Mouse (Mus musculus) adrenal gland, postnatal 4 days (tissue): ENCODE data around the gene Rab5a. TPM values are rescaled to one million over a fixed set of nuclear protein-coding genes. Genes with fewer than 3 reads are reported as not detected.
A peak's percentile ranks its signal among the peaks of the same experiment; 100 is the strongest.
"Not testable (repeated sequence)": the region's sequence is repeated elsewhere in the genome, so short reads cannot be mapped to it uniquely, and the experiment has no call there.

Experiments used
- DNase-seq, 2 experiments: peaks; one replicate each; pipeline ENCODE4 v3.0.0; 2021 to 2022; ENCODE audit warnings: low spot score in 2 of 2, mixed read lengths in 2 of 2
- long read RNA-seq, 2 experiments: library from polyadenylated mRNA; stranded (forward); transcript quantifications; one replicate each; pipeline ENCODE4 v2.0.0; 2021
- total RNA-seq, 2 experiments: library from RNA; stranded (reverse); gene quantifications; 2 replicates each; pipeline ENCODE4 v1.2.3; 2021

Rab5a gene
- 10 to 100 TPM; 98.4 to 99.4 TPM for total RNA-seq
- long read RNA-seq, experiment 1, transcript Rab5a-201 (6 exons, 2,366 nt) = major isoform, 43 of 47 reads
- long read RNA-seq, experiment 1, partial matches to known transcripts = 3 of 47 reads
- long read RNA-seq, experiment 1, other reads (novel, unspliced or antisense) = 1 of 47 reads
- long read RNA-seq, experiment 2, transcript Rab5a-201 (6 exons, 2,366 nt) = major isoform, 135 of 146 reads
- long read RNA-seq, experiment 2, partial matches to known transcripts = 1 of 146 reads
- long read RNA-seq, experiment 2, other reads (novel, unspliced or antisense) = 9 of 146 reads

DNA sequence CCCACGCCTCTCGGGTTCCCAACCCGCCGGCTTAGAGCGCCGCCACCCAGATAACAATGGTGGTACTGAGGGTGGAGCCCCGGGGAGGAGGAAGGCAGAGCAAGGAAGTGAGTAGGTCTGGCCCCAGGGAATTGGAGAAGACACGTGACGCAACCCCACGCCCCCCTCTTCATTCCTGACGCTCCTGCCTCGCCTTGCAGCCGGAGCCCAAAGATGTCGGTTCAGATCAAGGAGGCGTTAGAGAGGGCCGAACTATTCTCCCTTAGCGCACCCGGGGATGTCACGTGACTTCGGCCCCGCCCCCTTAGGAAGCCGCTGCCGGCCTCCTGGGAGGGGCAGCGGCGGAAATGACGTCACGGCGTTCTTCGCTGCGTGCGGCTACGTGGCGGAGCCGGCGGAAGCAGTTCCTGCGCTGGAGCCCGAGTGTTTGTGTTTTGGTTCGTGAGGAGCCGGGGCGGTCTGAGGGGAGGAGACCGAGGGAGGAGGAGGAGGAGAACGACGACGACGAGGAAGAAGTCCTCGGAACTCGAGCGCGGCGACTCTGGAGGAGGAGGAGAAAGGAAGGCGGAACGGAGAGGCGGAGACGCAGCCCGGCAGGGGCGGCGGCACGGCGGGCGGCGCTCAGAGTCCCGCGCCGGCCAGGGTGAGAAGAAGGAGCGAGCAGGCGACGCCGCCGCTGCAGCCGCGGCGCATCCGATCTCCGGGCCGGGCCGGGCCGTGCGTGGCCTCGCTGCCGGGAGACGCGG is at the start of gene Rab5a:
Gene Rab5a, plus strand, starts transcription at position 377 of the 746 bp plus-strand sequence.
- DNase-seq = peak; percentile 99

DNA sequence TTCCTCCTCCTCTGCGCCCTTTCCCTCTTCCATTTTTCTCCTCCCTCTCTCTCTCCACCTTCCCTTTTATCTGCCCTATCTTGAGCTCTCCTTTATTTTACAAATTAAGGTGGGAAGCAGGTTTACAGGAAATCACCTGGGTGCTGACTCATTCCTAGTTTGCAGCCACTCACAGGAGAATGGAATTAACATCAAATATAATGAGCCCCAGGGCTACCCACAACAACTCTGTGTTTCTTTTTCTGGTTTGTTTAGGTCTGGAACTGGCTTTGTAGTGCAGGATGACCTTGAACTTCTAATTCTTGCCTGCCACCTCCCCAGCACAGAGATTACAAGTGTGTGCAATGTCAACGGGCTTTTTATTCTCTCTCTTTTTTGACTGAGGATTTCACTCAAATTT is 22.9 kb upstream of the Rab5a start:
- no peak for DNase-seq

DNA sequence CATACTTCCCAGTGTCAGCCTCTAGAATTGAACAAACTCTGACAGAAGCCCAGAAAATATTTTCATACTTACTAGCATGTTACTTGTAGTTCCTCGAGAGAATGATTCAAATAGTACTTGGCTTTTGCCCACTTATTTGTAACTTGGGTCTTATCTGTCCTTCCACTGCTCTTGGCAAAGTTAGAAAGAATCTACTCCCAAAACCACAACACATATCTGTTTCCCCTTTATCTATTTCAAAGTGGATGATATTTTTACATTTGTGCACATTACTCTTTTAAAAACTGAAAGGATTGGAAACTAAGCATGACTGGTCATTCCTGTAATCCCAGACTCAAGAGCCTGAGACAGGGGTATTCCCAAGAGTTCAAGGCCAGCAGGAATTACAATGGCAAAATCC is 22.3 kb upstream of the Rab5a start:
- no peak for DNase-seq

DNA sequence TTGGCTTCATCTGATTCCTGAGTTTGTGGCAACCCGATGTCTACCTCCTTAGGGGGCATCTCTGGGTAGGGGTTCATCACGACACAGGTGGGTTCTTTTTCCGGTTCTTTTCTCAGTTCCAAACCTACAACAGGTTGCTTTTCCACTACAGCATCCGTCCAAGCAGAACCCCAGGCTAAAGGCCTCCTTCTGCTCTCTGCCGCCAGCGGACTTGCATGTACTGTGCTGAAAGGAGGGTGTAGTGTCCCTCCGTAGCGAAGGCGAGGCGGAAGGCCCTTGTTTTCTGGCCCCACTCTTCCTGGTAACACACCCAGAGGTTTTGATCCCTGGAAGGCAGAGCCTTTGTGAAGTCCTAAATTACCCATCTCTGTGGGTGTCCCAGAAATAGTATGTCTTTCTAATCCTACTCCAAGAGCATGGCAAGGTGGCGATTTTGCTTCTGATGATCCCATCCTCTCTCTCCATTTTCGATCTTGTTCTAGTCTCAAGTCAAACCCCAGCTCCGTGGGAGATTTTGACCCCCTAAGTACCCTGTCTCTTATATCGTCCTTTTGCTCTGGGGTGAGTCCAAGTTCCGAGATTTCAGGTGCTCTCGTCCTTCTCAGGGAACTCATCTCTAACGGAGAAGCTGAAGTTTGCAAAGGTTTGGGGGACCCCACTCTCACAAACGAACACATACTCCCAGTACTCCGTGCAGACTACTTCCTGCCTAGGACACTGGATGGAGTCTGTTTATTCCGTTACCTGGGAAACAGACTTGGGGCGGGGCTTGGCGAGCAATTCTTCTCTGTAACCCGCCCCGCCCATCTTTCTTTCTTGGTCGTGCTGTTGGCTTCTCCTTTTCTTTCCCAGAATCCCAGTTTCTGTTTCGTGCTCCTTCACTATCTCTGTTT is 16.2 kb upstream of the Rab5a start, which contains the start of gene Efhb:
Gene Efhb, minus strand, starts transcription at position 719 of the 893 bp plus-strand sequence.
- peak; percentile 52 to 73 for DNase-seq

DNA sequence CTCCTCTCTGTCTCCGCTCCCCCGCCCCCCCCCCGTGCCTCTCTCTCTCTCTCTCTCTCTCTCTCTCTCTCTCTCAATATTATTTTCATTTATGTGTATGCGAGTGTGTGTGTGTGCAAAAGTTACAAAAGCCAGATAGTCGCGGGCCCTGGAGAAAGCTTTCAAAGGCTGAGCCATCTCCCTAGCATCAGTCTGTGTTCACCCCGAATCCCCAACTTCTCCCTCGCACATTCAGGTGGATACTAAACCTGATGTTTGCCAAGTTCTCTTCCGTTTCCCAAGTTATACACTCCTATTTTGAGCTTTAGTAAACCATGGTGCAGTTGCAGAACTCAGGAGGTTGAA is 15.6 kb upstream of the Rab5a start:
- DNase-seq = no peak

DNA sequence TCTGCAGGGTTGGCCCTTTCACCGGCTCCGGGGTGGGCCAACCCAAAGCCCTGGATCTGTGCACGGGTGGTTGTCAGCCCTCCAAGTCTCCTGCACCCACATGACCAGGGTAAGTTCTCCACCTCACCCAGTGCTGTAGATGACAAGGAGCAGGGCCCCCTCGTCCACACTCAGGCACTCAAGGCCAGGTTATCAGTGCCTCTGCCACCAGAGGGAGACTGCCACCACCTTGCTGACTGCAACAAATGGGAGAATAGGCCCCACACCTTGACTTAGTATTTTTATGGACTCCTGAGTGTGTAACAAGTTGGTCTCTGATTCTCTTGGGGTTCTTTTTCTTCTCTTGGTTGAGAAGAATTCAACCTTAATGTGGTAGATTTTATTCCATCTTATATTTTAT is 13.5 kb upstream of the Rab5a start:
- no peak for DNase-seq

DNA sequence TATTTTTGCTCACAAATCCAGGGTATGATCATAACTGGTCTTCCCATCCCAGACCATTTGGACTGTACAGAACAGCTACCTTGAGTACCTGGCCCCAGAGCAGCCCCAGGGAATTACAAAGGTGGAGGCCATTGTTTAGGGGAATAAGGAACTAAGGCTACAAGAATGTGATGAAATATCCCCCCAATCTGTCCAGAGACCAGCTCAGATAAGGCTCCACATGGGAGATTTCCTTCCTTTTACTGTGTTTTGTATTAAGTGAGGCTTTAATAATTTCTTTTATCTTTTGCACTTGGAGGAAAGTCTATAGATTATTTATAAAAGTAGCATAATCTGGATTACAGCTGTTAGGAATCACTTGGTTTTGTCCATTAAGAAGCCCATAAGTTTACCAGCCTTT is 10.3 kb upstream of the Rab5a start:
- no peak for DNase-seq

DNA sequence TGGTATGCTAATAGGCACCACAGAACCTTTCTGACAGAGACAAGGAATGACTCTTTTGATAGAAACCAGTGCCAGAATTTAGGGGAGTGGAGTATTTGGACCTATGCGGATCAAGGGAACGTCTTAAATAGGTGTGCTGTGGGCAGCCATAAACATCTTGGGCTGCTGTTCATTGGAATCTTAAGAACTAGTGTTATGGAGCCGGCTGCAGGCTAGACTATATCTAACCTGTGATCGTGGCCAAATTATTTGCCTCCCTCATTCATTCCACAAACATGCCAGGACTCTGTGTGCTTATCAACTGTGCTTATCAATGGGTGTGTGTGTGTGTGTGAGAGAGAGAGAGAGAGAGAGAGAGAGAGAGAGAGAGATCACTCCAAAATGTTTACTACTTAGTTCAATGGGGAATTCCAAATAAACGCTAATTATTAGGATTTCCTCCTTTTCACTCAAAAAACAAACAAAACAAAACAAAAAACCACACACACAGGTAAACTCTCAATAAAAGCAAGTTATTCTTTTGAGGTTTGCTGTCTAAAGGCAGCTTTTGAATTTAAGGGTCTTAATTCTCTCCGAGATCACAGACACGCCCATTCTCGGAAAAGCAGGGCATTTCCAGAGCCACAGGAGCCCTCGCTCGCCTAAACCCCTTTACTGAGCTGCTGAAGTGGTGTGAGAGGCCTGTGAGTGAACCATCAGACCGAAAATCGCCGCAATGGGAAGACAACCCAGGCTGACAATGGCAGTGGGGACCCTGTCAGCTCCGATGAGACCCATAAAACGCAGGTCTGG is 772 bp upstream of the Rab5a start:
- no peak for DNase-seq

DNA sequence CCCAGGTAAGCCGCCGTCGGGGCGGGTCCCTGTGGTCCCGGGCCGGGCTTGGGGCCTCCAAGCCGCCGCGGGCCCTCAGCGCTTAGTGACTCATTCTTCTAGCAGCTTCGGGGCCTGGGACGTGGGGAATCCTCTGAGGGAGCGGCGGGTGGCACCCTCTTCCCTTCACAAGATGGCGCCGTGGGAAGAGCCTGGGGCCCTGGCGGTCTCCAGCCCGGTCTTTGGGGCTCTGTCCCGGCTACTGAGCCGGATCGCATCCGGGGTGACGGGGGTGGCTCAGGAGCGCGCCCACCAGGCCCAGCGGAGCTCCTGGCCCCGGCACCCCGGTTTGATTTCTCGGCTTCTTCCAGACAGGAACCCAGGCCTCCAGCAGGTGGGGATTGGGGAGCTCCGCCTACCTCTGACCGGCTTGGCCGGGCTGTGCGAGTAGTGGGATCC is 589 bp downstream of the Rab5a start:
- DNase-seq = peak; percentile 32 to 38

DNA sequence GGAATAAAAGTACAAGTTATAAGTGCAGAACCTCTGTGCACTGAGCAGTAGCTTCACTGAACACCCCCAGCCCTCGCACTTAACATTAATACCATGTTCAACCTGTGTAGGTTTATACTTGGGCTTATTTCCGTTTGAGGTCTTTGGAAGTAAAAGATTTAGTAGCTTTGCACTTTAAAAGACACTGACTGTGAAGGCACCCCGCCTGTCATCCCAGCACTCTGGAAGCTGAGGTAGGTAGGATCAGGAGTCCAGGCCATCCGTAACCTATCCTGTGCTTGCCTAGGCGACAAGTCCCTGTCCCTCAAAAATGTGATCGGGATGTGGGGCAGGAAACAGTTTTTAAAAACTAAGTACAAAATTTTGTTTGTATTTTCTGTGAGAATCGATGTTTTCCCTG is 1.4 kb downstream of the Rab5a start:
- DNase-seq = no peak

DNA sequence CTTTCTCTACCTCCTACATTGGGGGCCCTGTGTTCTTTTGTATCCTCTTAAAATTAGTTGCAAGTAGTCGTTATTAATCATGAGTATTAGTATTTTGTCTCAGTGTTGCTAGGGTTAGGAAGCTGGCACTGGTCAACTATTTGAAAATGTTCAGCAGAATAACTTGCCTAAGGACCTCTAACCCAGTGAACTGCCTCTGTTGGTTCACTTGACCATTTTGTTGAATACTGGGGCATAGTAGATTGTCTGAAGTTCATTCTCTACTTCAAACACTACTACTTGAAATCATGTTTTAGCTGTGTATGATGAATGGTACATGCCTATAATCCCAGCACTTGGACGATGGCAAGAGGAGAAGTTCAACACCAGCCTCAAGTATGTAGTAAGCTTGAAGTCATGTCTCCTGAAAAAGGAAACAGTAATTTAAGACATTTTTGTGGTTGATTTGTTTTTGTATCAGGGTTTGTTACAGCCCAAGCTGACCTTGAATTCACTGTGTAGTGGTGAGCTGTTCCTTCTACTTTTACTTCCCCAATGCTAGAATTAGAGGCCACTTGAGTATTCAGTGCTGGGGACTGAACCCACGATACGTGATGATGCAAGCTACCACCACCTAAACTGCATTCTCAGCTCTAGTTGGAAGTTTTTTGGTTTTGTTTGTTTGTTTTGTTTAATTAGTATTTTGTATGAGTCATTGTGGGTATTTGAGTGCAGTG is 9.4 kb downstream of the Rab5a start:
- no peak for DNase-seq

DNA sequence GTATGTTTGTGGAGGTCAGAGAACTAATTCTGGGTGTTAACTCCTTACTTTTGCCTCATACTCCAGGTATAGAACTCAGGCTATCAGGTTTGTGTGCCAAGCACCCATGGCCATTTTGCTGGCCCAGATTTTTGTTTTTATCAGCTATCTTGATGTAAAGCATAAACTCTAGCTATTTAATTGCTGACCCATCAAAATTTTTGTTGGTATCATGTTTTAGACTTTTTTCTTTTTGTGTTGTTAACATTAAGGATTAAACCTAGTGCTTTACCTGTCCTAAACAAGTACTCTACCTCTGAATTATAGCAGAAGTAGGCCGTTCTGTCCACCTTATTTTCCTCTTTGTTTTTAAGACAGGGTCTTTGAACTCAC is 10.0 kb downstream of the Rab5a start:
- no peak for DNase-seq

DNA sequence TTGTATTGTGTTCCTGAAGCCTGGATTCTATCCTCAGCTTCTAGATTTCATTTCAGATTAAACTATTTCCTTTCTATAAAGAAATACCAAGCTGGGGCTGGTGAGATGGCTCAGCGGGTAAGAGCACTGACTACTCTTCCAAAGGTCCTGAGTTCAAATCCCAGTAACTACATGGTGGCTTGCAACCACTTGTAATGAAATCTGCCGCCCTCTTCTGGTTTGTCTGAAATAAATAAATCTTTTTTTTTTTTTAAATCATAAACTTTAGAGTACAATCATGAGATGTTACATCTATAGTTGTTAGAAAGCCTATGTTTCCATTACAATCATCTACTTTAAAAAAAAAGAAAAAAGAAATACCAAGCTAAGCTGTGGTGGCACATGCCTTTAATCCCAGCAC is 23.9 kb downstream of the Rab5a start:
- DNase-seq = no peak

DNA sequence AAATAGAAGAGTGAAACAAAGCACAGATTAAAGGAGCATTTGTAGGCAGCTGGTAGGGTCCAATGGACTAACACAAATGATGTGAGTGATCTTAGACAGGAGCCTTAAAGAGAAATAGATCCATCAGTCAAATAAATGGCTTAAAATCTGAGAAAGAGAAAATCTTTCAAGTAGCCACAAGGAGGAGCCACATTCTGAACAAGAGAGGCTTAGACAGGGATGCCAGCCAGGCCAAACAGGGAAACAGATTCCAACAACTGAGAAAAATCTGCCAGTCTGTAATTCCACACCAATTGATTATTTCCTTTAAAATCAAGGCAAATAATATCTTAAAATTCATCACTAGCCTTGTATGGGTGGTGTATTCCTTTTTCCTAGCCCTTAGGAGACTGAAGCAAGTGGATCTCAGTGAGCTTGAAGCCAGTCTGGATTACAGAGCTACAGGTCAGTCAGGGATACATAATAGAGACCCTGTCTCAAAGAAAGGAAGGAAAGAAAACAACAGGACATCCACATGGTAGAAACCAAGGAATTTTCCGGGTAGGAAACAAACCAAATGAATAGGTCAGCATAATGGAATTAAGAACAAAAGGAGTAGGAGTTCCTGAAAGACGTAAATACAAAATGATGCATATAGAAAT is 33.4 kb downstream of the Rab5a start:
- DNase-seq = no peak

DNA sequence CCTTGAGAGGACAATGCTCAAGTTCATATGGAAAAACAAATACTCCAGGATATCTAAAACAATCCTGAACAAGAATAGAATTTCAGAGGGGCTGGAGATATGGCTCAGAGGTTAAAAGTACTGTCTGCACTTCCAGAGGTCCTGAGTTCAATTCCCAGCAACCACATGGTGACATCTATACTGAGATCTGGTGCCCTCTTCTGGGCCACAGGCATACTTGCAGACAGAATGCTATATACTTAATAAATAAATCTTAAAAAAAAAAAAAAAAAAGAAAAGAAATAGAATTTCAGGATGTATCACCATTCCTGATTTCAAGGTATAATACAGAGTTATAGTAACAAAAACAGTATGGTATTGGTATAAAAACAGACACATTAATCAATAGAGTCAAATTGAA is 40.3 kb downstream of the Rab5a start:
- no peak for DNase-seq

DNA sequence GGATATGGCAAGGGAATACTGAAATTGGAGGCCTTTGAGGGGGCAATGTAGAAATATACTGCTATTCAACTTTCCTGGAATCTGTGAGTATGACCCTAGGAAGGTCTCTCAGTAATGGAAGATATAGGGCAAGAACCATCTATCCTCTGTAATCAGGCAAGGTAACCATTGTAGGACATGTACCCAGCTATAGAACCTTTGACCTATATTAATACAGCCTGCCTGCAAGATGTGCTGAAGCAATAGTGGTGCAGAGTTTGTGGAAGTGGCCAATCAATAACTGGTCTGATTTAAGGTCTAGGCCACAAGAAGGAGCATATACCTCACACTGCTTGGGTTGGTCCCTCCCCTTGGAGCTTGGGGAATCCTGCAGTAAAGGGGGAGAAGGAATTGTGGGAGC is 41.5 kb downstream of the Rab5a start:
- DNase-seq = no peak

DNA sequence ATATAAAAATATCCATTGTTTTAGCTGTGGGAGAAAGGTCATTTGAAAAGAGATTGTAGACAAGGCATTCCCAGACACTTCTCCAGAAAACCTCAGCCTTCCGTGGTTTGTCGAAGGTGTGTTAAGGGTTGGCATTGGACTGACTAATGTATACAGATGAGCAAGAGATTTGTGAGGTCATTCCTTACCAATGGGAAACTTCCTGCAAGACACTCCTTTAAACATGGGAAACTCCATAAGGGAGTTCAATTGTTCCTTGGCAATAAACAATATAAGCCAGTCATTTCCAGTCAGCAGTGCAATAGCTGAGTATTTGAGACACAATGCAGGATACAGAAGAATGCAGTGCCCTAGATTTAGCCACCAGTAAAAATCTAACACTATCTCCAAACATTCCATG is 49.0 kb downstream of the Rab5a start:
- DNase-seq = no peak

DNA sequence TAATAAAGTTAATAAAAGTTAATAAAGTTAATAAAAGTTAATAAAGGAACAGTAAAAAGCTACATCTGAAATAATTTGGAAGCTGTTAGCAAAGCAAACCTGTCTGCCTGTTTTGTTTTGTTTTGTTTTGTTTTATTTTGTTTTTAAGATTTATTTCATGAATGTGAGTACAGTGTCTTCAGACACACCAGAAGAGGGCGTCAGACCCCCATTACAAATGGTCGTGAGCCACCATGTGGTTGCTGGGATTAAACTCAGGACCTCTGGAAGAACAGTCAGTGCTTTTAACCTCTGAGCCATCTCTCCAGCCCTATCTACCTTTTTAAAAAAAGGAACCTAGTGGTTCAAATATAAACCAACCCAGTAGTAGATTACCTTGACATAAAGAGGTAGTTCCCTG is 52.1 kb downstream of the Rab5a start:
- no peak for DNase-seq

DNA sequence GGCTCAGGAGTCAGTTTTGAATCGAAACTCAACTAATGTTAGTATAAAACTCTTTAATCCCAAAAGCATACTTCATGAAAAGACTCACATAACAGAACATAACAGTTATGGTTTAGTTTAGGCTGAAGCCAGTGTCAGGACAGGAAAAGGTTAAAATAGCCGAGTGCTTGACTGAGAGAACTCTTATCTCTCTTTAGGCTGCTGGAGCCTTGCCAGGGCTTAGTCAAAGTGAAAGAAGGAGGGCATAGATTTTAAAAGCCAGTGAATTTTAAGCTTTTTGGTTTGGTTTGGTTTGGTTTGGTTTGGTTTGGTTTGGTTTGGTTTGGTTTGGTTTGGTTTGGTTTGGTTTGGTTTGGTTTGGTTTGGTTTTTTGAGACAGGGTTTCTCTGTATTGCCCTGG is 53.4 kb downstream of the Rab5a start:
- peak in 1 of 2 experiments; percentile 12 for DNase-seq

DNA sequence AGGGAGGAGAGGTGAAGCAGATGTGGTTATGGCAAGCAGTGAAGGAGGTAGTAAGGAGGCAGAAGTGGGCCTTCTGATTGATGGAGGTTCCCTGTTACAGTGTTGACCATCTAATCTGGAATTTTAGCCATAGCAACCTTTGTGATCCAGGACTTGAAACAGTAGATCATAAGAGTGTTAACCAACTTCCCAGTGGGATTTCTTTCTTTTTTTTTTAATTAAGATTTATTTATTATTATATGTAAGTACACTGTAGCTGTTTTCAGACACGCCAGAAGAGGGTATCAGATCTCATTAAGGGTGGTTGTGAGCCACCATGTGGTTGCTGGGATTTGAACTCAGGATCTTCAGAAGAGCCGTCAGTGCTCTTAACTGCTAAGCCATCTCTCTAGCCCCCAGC is 60.3 kb downstream of the Rab5a start, which contains the start of gene Pp2d1:
Gene Pp2d1, minus strand, starts transcription at position 101 of the 400 bp plus-strand sequence.
- not testable (repeated sequence) for DNase-seq
